Mouse (Mus musculus) limb, embryonic 13.5 days (tissue): ENCODE measurements around the gene Filip1. TPM values are rescaled to one million over a fixed set of nuclear protein-coding genes. Genes with fewer than 3 reads are reported as not detected.
A peak's percentile ranks its signal among the peaks of the same experiment; 100 is the strongest.

Source experiments
- ATAC-seq: fragments of 200-750 bp; cut with Nextera tagmentation; 2 replicates; pipeline ENCODE4 v1.8.0; 2017; ENCODE audit warnings: low read depth, moderate number of reproducible peaks, moderate TSS enrichment; ENCODE audit not compliant: low FRiP score
- H3K27ac ChIP-seq: fragments of 300-500 bp; sonication (generic); 2 replicates; pipeline ENCODE4 v1.5.1; 2015; ENCODE audit warnings: inconsistent platforms, mild to moderate bottlenecking, moderate library complexity
- H3K27me3 ChIP-seq: fragments of 300-500 bp; sonication (generic); 2 replicates; pipeline ENCODE4 v1.6.1; 2015; ENCODE audit warnings: mild to moderate bottlenecking, inconsistent platforms
- H3K36me3 ChIP-seq: fragments of 300-500 bp; sonication (generic); 2 replicates; pipeline ENCODE4 v1.6.1; 2015; ENCODE audit warnings: inconsistent platforms, mild to moderate bottlenecking, moderate library complexity
- H3K4me1 ChIP-seq: fragments of 300-500 bp; sonication (generic); 2 replicates; pipeline ENCODE4 v1.6.1; 2015; ENCODE audit warnings: inconsistent platforms
- H3K4me2 ChIP-seq: fragments of 300-500 bp; sonication (generic); replicated peaks from 2 replicates; pipeline ENCODE4 v1.6.1; 2015; ENCODE audit warnings: inconsistent platforms, mild to moderate bottlenecking, moderate library complexity
- H3K4me3 ChIP-seq: fragments of 300-500 bp; sonication (generic); 2 replicates; pipeline ENCODE4 v1.5.1; 2015; ENCODE audit warnings: moderate library complexity, mild to moderate bottlenecking, inconsistent platforms
- H3K9ac ChIP-seq: fragments of 300-500 bp; sonication (generic); 2 replicates; pipeline ENCODE4 v1.6.1; 2015; ENCODE audit warnings: mild to moderate bottlenecking, inconsistent platforms
- H3K9me3 ChIP-seq: fragments of 300-500 bp; sonication (generic); 2 replicates; pipeline ENCODE4 v1.6.1; 2016; ENCODE audit warnings: inconsistent platforms
- WGBS: fragments of 180-500 bp; shearing (Covaris S2); methylation state at CpG from one replicate; pipeline ENCODE4 v1.1.7; 2015; 5-methylcytosine and 5-hydroxymethylcytosine counted together
- polyA plus RNA-seq: library from polyadenylated mRNA; unstranded; fragments of >200 nt; fragmentation: Nextera tagmentation; extraction: Ambion mirVana; gene quantifications from 2 replicates; pipeline ENCODE4 v1.2.1, GENCODE M21; 2015

The Filip1 gene
- polyA plus RNA-seq, 1 experiment from 2014 or later, result 4.1 TPM

DNA sequence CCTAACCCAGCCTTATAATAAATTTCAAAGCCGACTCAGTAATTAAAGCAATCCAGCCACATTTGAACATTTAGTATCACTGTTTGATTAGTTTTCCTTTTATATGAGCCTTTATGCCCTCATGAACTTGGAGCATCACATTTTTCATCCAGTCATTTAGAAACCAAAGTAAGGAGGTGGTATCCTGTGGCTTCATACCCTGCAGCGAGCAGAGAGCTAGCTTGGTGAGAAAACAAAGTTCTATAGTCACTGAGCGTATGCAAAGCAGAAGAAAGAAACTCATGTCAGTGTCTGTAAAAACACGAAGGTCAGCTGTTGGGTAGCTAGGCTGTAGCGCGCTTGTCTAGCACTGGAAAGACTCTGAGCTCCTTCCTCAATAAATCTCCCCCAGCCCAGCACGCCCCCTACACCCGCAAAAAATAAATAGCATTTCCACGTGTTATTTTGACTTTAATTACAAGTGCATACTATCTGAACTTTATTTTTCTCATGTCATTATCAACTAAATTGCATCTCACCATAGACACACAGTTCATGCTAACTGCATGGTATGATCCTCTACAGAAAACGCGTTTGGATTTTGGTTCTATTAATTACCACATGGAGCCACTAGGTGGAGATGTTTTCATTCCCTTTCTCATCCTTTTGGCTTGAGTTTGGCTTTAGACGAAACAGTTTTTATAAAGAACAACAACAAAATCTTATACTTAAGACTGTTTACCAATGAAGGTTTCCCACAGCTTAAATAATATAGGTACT is 206.2 kb downstream of the Filip1 start:
- WGBS, result 40% methylated on average over 12 of the region's 12 CpGs
- no peak overlapping the region for H3K4me2 ChIP-seq
- peaks cover 9% of the 10 kb centered on the region for H3K4me1 ChIP-seq

DNA sequence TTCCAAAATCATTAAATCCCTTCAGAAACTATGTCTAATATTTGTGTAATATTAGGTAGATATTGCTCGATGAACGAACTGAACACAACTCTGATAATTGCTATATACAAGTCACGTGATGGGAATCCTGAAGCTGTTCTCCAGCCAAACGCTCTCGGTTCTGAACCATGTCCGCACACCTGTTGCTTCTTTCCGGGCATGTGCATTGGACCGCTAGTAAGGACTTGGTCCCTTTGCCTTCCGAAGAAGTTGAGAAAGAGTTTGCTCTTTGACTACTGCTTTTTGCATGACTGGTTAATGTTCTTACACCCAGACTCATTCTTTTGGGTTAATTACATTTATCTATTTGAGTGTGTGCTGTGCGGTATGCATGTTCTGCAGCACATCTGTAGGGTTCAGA is 207.2 kb downstream of the Filip1 start:
- H3K27me3 ChIP-seq, result no peaks in the 10 kb centered on the region
- no peak overlapping the region for H3K4me2 ChIP-seq
- no peaks in the 10 kb centered on the region for H3K36me3 ChIP-seq
- WGBS, result 89% methylated on average over 10 of the region's 10 CpGs
- H3K27ac ChIP-seq, result no peak overlapping the region
- ATAC-seq, result no peak
- no peaks in the 10 kb centered on the region for H3K9me3 ChIP-seq
- H3K9ac ChIP-seq, result no peak overlapping the region
- H3K4me3 ChIP-seq, result no peak overlapping the region
- H3K4me1 ChIP-seq, result peaks cover 8% of the 10 kb centered on the region

More for the DNA sequence above, 206.2 kb downstream of the Filip1 start:
- H3K9ac ChIP-seq, result no peak overlapping the region
- no peak; the same call in 1 of the 2 replicates for ATAC-seq
- H3K27me3 ChIP-seq, result no peaks in the 10 kb centered on the region
- H3K9me3 ChIP-seq, result no peaks in the 10 kb centered on the region
- H3K4me3 ChIP-seq, result no peak overlapping the region
- H3K36me3 ChIP-seq, result no peaks in the 10 kb centered on the region
- no peak overlapping the region for H3K27ac ChIP-seq

DNA sequence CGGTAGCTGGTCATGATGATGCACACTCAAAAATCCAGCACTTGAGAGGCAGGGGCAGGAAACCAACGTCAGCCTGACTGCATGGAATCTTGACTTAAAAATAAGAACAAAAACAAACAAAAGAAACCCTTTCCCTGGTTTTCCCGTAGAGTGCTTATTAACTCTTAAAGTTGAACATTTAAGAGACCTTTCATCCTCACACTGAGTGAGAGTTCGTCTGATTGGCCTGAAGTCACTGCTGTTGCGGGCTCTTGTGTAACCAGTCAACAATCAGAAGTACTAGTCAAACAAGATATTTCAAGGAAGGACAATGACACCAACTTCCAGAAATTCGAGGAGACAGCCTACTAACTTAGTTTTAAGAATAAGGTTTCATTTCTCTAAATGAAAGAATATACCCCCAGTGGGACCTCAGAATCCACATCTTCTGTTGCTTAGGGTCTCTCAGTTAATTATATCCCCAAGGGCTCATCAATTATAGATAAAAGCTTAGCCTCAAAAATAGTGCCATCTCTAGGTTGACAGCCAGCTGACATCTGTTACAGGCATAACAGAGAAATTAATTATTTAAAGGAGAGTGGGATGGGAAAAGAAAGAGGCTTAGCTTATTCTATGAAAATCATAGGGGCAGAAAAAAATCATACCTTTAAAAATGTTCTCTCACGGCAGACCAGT is 216.1 kb downstream of the Filip1 start:
- 74% methylated on average over 7 of the region's 7 CpGs for whole genome bisulfite sequencing
- H3K4me1 ChIP-seq, result peaks cover 14% of the 10 kb centered on the region
- no peak overlapping the region for H3K27ac ChIP-seq
- H3K4me3 ChIP-seq, result no peak overlapping the region
- no peak overlapping the region for H3K4me2 ChIP-seq
- no peaks in the 10 kb centered on the region for H3K27me3 ChIP-seq
- no peak for ATAC-seq
- H3K36me3 ChIP-seq, result no peaks in the 10 kb centered on the region
- no peak overlapping the region for H3K9ac ChIP-seq
- no peaks in the 10 kb centered on the region for H3K9me3 ChIP-seq

DNA sequence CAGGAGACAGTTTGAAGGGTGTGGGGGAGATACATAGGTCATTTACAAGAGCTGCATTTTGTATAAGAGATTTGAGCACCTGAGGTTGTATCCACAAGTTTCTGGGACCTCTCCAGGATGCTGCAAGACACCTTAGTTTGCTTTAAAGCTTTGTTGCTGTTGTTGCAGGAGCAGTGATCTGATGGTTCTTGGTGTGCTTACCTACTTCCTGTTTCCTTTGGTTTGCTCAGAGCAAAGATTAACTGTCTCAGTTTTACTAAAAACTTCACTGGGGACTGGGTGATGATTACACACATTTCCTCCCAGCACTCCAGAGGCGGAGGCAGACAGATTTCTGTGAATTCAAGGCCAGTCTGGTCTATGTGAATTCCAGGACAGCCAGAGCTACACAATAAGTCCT is 217.6 kb downstream of the Filip1 start:
- H3K9me3 ChIP-seq, result no peaks in the 10 kb centered on the region
- no peak overlapping the region for H3K4me2 ChIP-seq
- no peaks in the 10 kb centered on the region for H3K27me3 ChIP-seq
- peaks cover 20% of the 10 kb centered on the region for H3K4me1 ChIP-seq
- H3K4me3 ChIP-seq, result no peak overlapping the region
- H3K9ac ChIP-seq, result no peak overlapping the region
- no peak overlapping the region for H3K27ac ChIP-seq
- ATAC-seq, result no peak
- WGBS, result 91% methylated on average over 1 of the region's 1 CpGs
- H3K36me3 ChIP-seq, result no peaks in the 10 kb centered on the region

DNA sequence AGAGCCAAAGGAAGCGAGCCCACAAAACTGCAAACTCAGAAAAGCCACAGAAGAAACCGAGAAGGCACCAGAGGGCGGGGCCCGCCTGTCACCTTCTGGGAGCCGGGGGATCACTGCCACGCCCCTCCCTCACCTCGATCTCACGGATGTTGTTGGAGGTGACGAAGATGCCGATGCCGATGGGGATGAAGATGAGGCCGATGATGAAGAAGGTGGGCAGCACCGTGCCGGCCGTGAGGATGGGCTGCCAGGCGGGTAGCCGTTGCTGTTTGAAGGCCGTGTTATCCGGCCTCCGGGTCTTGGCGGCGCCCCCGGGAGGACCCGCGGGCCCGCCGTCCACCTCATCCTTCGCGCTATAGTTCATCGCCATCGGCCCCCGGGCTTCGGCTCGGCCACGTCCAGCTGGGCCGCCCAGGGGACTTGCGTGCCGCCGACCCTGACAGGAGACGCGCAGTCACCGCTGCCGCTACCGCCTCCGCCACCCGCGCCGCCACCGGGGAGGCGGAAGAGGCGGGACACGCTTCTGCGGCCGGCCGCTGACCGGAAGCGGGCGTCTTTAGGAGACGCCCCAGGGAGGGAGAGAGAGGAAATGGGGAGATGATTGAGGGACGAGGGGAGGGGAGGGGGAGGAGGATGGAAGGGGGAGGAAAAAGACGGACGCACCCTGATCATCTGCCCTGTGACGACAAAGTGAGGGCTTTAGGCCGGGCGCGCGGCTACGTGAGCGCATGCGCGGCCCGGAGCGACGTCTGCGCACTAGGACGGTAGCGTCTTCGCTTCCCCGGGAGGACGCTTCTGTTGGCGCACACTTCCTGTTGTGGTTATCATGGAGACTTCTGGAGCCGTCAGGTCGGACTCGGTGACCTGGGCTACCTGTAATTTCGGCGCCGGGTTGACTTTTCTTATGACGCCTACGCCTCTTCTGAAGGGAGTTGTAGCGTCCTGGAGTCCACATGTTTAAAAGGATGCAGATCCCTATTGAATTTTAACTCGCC is 219.5 kb downstream of the Filip1 start, which contains the start of gene Tmem30a:
Gene Tmem30a, minus strand, starts transcription at position 667 of the 995 bp plus-strand sequence.
- H3K4me3 ChIP-seq, result peak within 1 kb of the TSS; percentile 93
- no peaks in the 10 kb centered on the region for H3K27me3 ChIP-seq
- H3K4me2 ChIP-seq, result peak within 1 kb of the TSS; percentile 75
- H3K9ac ChIP-seq, result peak within 1 kb of the TSS; percentile 94
- WGBS, result under 1% methylated on average over 86 of the region's 91 CpGs
- no peaks in the 10 kb centered on the region for H3K9me3 ChIP-seq
- H3K4me1 ChIP-seq, result peaks cover 20% of the 10 kb centered on the region
- H3K27ac ChIP-seq, result peak within 1 kb of the TSS; percentile 91
- peak; percentile 98 for ATAC-seq
- H3K36me3 ChIP-seq, result no peaks in the 10 kb centered on the region

DNA sequence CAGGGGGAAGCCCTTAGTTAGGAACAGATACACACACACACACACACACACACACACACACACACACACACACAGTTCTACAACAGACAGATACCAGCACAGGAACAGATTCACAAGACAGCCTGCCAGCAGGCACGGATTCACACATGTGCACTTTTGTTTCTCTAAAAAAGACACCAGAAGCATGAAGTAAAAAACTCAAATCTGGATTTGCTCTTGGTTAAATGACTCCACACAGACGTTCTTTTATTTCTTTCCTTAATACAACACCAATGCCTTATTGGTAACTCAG is 226.9 kb downstream of the Filip1 start:
- ATAC-seq, result no peak
- Histone ChIP-seq H3K4me1 (peaks cover 30% of the 10 kb centered on the region), H3K9me3 (no peaks in the 10 kb centered on the region), H3K36me3 (no peaks in the 10 kb centered on the region), H3K9ac (no peak overlapping the region), H3K4me3 (no peak overlapping the region), H3K27me3 (no peaks in the 10 kb centered on the region), H3K27ac (peak overlapping the region; percentile 52; the same call in 1 of the 2 replicates), H3K4me2 (no peak overlapping the region)
- 57% methylated on average over 2 of the region's 2 CpGs for WGBS

DNA sequence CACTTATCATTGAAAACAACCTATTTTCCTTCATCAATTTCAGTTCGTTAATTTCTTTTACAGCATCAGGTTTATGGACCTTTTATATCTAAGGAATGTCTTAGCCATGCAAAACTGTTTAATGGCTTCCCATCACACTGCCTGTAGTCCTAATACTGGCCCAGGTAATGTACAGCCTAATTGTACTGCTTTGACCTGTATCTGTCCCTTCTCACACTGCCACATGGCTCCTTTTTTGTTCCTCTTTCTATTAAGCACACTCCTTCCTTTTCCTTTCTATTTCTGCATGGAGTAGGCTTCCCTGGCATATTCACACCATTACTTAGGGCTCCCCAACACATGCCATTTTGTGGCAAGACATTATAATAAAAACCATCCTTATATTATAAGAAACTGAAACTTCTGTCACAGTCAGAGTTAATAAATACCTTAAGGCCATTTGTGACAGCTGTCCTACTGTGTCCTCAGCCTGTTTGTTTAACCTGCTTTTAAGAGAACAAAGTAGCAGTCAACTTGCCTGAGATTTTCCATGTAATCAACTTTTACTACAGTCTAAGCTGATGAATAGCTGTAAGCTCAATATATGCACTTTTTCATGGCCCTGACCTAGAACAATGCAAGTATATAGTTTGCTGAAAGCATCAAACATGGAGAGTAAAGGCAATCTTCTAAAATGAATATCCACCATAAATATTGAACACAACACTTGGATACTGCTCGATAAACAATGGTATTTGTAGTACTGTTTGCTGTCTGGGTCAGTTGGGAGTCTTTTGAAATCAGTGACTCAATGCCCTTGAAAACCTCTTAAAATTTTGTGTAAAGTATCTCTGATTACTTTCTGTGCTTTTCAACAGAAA is 227.5 kb downstream of the Filip1 start:
- H3K9me3 ChIP-seq, result no peaks in the 10 kb centered on the region
- H3K27me3 ChIP-seq, result no peaks in the 10 kb centered on the region
- no peak for ATAC-seq
- peaks cover 30% of the 10 kb centered on the region for H3K4me1 ChIP-seq
- H3K9ac ChIP-seq, result no peak overlapping the region
- no peak overlapping the region for H3K4me3 ChIP-seq
- no peak overlapping the region for H3K4me2 ChIP-seq
- WGBS, result 82% methylated on average over 2 of the region's 2 CpGs
- no peaks in the 10 kb centered on the region for H3K36me3 ChIP-seq
- peak overlapping the region; percentile 52; the same call in 1 of the 2 replicates for H3K27ac ChIP-seq

DNA sequence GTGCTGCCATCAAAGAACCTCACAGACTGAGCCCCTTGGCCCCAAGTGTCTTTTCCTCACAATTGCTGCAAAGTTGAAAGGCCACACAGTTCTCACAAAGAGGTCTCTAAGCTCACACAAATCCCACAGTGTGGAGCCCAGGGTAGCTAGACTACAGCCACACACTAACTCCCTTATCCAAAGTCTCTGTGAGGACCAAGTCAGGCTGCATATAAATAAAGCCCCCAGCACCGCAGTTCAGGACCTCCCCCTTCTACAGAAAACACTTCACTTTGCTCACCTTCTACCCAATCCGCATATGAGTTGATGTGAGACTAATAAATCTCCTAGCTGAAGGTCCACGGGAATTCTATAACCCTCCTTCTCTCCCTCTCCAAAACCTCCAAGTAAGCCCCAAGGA is 228.2 kb downstream of the Filip1 start:
- Histone ChIP-seq H3K9me3 (no peaks in the 10 kb centered on the region), H3K4me1 (peaks cover 30% of the 10 kb centered on the region), H3K4me2 (no peak overlapping the region), H3K27ac (peak overlapping the region; percentile 52; the same call in 1 of the 2 replicates), H3K9ac (no peak overlapping the region), H3K36me3 (no peaks in the 10 kb centered on the region), H3K4me3 (no peak overlapping the region), H3K27me3 (no peaks in the 10 kb centered on the region)
- WGBS, result 34% methylated on average over 3 of the region's 3 CpGs
- ATAC-seq, result peak; percentile 54; the same call in 1 of the 2 replicates

DNA sequence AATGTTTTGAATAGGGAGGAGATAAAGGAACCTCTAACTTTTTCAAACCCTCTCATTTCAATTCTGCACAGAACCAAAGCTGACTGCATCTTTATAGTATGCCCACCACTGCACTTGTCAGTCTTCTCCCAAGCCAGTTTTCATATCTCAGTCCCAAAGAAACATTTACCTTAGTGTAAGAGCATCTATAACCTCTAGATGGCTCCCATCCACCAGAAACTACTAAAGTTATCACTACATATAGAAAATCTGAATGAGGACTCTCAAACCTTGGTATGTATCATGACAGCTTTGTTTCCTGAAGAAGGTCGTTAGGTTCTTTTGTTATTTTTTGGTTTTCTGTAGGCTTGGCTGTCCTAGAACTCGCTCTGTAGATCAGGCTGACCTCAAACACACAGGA is 233.3 kb downstream of the Filip1 start:
- no peak overlapping the region for H3K27ac ChIP-seq
- no peak overlapping the region for H3K4me3 ChIP-seq
- no peaks in the 10 kb centered on the region for H3K27me3 ChIP-seq
- peaks cover 12% of the 10 kb centered on the region; the same call in 1 of the 2 replicates for H3K36me3 ChIP-seq
- H3K4me2 ChIP-seq, result no peak overlapping the region
- ATAC-seq, result no peak
- H3K9me3 ChIP-seq, result no peaks in the 10 kb centered on the region
- H3K9ac ChIP-seq, result no peak overlapping the region
- H3K4me1 ChIP-seq, result peaks cover 7% of the 10 kb centered on the region
- 77% methylated on average over 2 of the region's 2 CpGs for WGBS

DNA sequence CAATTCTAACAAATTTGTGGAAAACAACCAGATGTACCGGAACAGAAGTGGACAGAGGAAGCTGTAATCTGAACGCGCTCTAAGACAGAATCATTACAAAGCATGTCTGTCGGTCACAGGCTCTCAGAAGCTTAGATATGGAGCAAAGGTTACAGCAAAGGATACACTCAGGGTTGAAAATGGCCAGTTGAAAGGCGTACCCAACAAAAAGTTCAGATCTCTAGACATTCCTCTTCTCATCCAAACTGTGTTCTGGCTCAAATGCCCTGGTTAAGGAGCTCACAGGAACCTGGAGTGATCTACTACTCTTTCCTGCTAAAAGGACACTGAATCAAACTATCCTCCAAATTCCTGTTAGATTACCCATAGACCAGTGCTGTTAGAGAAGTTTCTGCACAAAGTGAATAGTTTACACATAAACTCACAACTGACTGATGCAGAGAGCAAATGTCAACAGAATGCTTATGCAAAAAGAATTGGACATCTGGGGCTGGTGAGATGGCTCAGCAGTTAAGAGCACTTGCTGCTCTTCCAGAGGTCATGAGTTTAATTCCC is 245.6 kb downstream of the Filip1 start:
- Histone ChIP-seq H3K4me3 (no peak overlapping the region), H3K27me3 (no peaks in the 10 kb centered on the region), H3K4me1 (no peaks in the 10 kb centered on the region), H3K27ac (no peak overlapping the region), H3K36me3 (peaks cover 11% of the 10 kb centered on the region; the same call in 1 of the 2 replicates), H3K4me2 (no peak overlapping the region), H3K9ac (no peak overlapping the region), H3K9me3 (no peaks in the 10 kb centered on the region)
- ATAC-seq, result no peak
- 89% methylated on average over 5 of the region's 5 CpGs for WGBS

DNA sequence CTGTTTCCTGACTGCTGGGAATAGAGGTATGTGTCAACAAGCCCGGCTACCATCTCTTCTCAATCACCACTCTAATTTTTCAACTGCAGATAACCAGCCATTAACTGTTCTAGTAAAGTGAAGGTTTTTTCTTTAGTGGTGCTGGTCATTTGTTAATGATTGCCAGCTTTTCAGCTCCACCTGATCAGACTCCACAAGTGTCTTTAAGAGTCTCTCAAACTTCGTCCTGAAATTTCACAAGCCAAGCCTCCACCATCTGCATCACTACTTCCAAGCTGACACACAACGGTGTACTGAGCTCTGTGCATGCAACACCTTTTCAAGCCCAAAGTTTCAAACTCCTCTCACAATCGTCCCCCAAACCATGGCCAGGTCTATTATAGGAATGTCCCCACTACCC is 247.3 kb downstream of the Filip1 start:
- 90% methylated on average over 4 of the region's 4 CpGs for WGBS
- Histone ChIP-seq H3K9ac (no peak overlapping the region), H3K27me3 (no peaks in the 10 kb centered on the region), H3K4me2 (no peak overlapping the region), H3K36me3 (peaks cover 4% of the 10 kb centered on the region; the same call in 1 of the 2 replicates), H3K4me3 (no peak overlapping the region), H3K4me1 (no peaks in the 10 kb centered on the region), H3K9me3 (no peaks in the 10 kb centered on the region), H3K27ac (no peak overlapping the region)
- ATAC-seq, result no peak
